Mouse (Mus musculus) embryo, embryonic 10.5 days (tissue): ENCODE data around the gene Sema4g.
"Not testable (repeated sequence)": the region's sequence is repeated elsewhere in the genome, so short reads cannot be mapped to it uniquely, and the experiment has no call there.

ENCODE experiments used
- DNase-seq: peaks from one replicate; pipeline ENCODE4 v3.0.0-alpha.2; 2015; ENCODE audit warnings: low spot score

Gene Sema4g

GRCm38 (mm10) chr19:45024775-45025174, 35.9 kb downstream of the Sema4g start:
- DNase-seq, result no peak

GRCm38 (mm10) chr19:45025937-45026568, 37.2 kb downstream of the Sema4g start:
- no peak for DNase-seq

GRCm38 (mm10) chr19:45026958-45027670, 38.2 kb downstream of the Sema4g start:
- no peak for DNase-seq

- DNase-seq, result no peak
These were observed 38.9 kb downstream of the Sema4g start for GRCm38 (mm10) chr19:45027848-45028247.

- no peak for DNase-seq
These were observed 39.8 kb downstream of the Sema4g start for GRCm38 (mm10) chr19:45028746-45029145.

- DNase-seq, result no peak
These were observed 40.7 kb downstream of the Sema4g start for GRCm38 (mm10) chr19:45029571-45029970.

GRCm38 (mm10) chr19:45030111-45030510, 41.2 kb downstream of the Sema4g start:
- peak; percentile 76 for DNase-seq

GRCm38 (mm10) chr19:45030746-45031693, 42.1 kb downstream of the Sema4g start:
- peak; percentile 95 for DNase-seq

- peak; percentile 92 for DNase-seq
These were observed 42.9 kb downstream of the Sema4g start for GRCm38 (mm10) chr19:45031780-45032179.

GRCm38 (mm10) chr19:45032570-45033332, 43.9 kb downstream of the Sema4g start:
- no peak for DNase-seq

- DNase-seq, result peak; percentile 64
These were observed 48.0 kb downstream of the Sema4g start for GRCm38 (mm10) chr19:45036867-45037266.

GRCm38 (mm10) chr19:45038198-45038597, 49.3 kb downstream of the Sema4g start:
- DNase-seq, result not testable (repeated sequence)

GRCm38 (mm10) chr19:45040214-45040613, 51.3 kb downstream of the Sema4g start:
- DNase-seq, result no peak

- no peak for DNase-seq
These were observed 55.6 kb downstream of the Sema4g start for GRCm38 (mm10) chr19:45044389-45044927.

GRCm38 (mm10) chr19:45045236-45045635, 56.3 kb downstream of the Sema4g start:
- DNase-seq, result no peak

GRCm38 (mm10) chr19:45045651-45046050, 56.8 kb downstream of the Sema4g start, which contains the start of gene Pdzd7:
Gene Pdzd7, minus strand, starts transcription at chr19:45045717.
- DNase-seq, result no peak

GRCm38 (mm10) chr19:45046523-45047321, 57.8 kb downstream of the Sema4g start:
- DNase-seq, result peak; percentile 74

- peak; percentile 79 for DNase-seq
These were observed 58.6 kb downstream of the Sema4g start, which contains the start of gene Sfxn3 for GRCm38 (mm10) chr19:45047417-45047934. Gene Sfxn3, plus strand, starts transcription at chr19:45047503.

- no peak for DNase-seq
These were observed 59.2 kb downstream of the Sema4g start for GRCm38 (mm10) chr19:45047935-45048643.
